Mouse (Mus musculus): Measurements from ENCODE around the gene Gng12. TPM values are rescaled to one million over a fixed set of nuclear protein-coding genes. Genes with fewer than 3 reads are reported as not detected.
"Not testable (repeated sequence)": the region's sequence is repeated elsewhere in the genome, so short reads cannot be mapped to it uniquely, and the experiment has no call there.

The Gng12 gene
- polyA plus RNA-seq, 1 experiment from 2014 or later, result 166 TPM

GRCm38 (mm10) chr6:66963068-66963467 lies 66.9 kb downstream of the Gng12 start:
- H3K4me3 ChIP-seq (ENCODE audit: low read depth, low read length), result no peak overlapping the region
- no peaks in the 10 kb centered on the region for H3K9me3 ChIP-seq (ENCODE audit: control insufficient read depth, low read length)
- no peak for TF ChIP-seq EP300 (optimal IDR thresholded peaks at IDR 0.05)
- TF ChIP-seq CTCF (IDR thresholded peaks at IDR 0.05; ENCODE audit: low read depth), result no peak
- DNase-seq (ENCODE audit: low spot score) (no peak), ATAC-seq (ENCODE audit: low FRiP score, low TSS enrichment) (no peak)
- H3K4me2 ChIP-seq (replicated peaks; ENCODE audit: low read depth), result no peak overlapping the region
- no peak overlapping the region for H3K9ac ChIP-seq (ENCODE audit: low read length)
- H3K27me3 ChIP-seq (ENCODE audit: control insufficient read depth, insufficient read depth, low read length), result no peaks in the 10 kb centered on the region
- 84% methylated on average over 1 of the region's 1 CpGs for WGBS
- no peak overlapping the region for H3K27ac ChIP-seq (replicated peaks)
- H3K36me3 ChIP-seq (ENCODE audit: control insufficient read depth, insufficient read depth, low read length), result no peaks in the 10 kb centered on the region
- 0 out of 2 replicates have a peak, but pooled peaks cover 2% of the 10 kb centered on the region for H3K4me1 ChIP-seq (replicated peaks; ENCODE audit: control insufficient read depth, insufficient read depth)

- not testable (repeated sequence) for H3K27me3 ChIP-seq (ENCODE audit: control insufficient read depth, insufficient read depth, low read length); H3K4me2 ChIP-seq (replicated peaks; ENCODE audit: low read depth); H3K9ac ChIP-seq (ENCODE audit: low read length); ATAC-seq (ENCODE audit: low FRiP score, low TSS enrichment); H3K36me3 ChIP-seq (ENCODE audit: control insufficient read depth, insufficient read depth, low read length); DNase-seq (ENCODE audit: low spot score); H3K4me3 ChIP-seq (ENCODE audit: low read depth, low read length); H3K4me1 ChIP-seq (replicated peaks; ENCODE audit: control insufficient read depth, insufficient read depth); H3K27ac ChIP-seq (replicated peaks); H3K9me3 ChIP-seq (ENCODE audit: control insufficient read depth, low read length)
- peak; percentile 33; the same call in 1 of the 2 replicates for TF ChIP-seq CTCF (IDR thresholded peaks at IDR 0.05; ENCODE audit: low read depth)
- WGBS, result 81% methylated on average over 3 of the region's 3 CpGs
These were observed 67.5 kb downstream of the Gng12 start for GRCm38 (mm10) chr6:66963651-66964050.

GRCm38 (mm10) chr6:66964222-66964621 lies 68.0 kb downstream of the Gng12 start:
- no peaks in the 10 kb centered on the region for H3K9me3 ChIP-seq (ENCODE audit: control insufficient read depth, low read length)
- 0 out of 2 replicates have a peak, but pooled peaks have one; percentile 39 for ATAC-seq (ENCODE audit: low FRiP score, low TSS enrichment)
- 0 out of 2 replicates have a peak, but pooled peaks cover 2% of the 10 kb centered on the region for H3K4me1 ChIP-seq (replicated peaks; ENCODE audit: control insufficient read depth, insufficient read depth)
- DNase-seq (ENCODE audit: low spot score), result no peak
- no peak overlapping the region for H3K9ac ChIP-seq (ENCODE audit: low read length)
- 67% methylated on average over 4 of the region's 4 CpGs for WGBS
- no peaks in the 10 kb centered on the region for H3K27me3 ChIP-seq (ENCODE audit: control insufficient read depth, insufficient read depth, low read length)
- TF ChIP-seq EP300 (optimal IDR thresholded peaks at IDR 0.05), result no peak
- no peak for TF ChIP-seq CTCF (IDR thresholded peaks at IDR 0.05; ENCODE audit: low read depth)
- no peak overlapping the region for H3K4me3 ChIP-seq (ENCODE audit: low read depth, low read length)
- no peak overlapping the region for H3K4me2 ChIP-seq (replicated peaks; ENCODE audit: low read depth)
- H3K27ac ChIP-seq (replicated peaks), result no peak overlapping the region
- no peaks in the 10 kb centered on the region for H3K36me3 ChIP-seq (ENCODE audit: control insufficient read depth, insufficient read depth, low read length)

- H3K27me3 ChIP-seq (ENCODE audit: control insufficient read depth, insufficient read depth, low read length), result no peaks in the 10 kb centered on the region
- H3K9ac ChIP-seq (ENCODE audit: low read length), result no peak overlapping the region
- TF ChIP-seq EP300 (optimal IDR thresholded peaks at IDR 0.05) (no peak), CTCF (IDR thresholded peaks at IDR 0.05; ENCODE audit: low read depth) (no peak)
- no peak overlapping the region for H3K27ac ChIP-seq (replicated peaks)
- no peaks in the 10 kb centered on the region for H3K36me3 ChIP-seq (ENCODE audit: control insufficient read depth, insufficient read depth, low read length)
- H3K9me3 ChIP-seq (ENCODE audit: control insufficient read depth, low read length), result no peaks in the 10 kb centered on the region
- H3K4me3 ChIP-seq (ENCODE audit: low read depth, low read length), result no peak overlapping the region
- no peak overlapping the region for H3K4me2 ChIP-seq (replicated peaks; ENCODE audit: low read depth)
- no peak for ATAC-seq (ENCODE audit: low FRiP score, low TSS enrichment)
- 76% methylated on average over 4 of the region's 4 CpGs for WGBS
- no peak for DNase-seq (ENCODE audit: low spot score)
- 0 out of 2 replicates have a peak, but pooled peaks cover 2% of the 10 kb centered on the region for H3K4me1 ChIP-seq (replicated peaks; ENCODE audit: control insufficient read depth, insufficient read depth)
These were observed 69.0 kb downstream of the Gng12 start for GRCm38 (mm10) chr6:66965203-66965602.

GRCm38 (mm10) chr6:66967788-66968187 lies 71.6 kb downstream of the Gng12 start:
- 41% methylated on average over 2 of the region's 2 CpGs for WGBS
- DNase-seq (ENCODE audit: low spot score) (no peak), ATAC-seq (ENCODE audit: low FRiP score, low TSS enrichment) (no peak)
- Histone ChIP-seq H3K4me1 (replicated peaks; ENCODE audit: control insufficient read depth, insufficient read depth) (0 out of 2 replicates have a peak, but pooled peaks cover 2% of the 10 kb centered on the region), H3K27ac (replicated peaks) (no peak overlapping the region), H3K9me3 (ENCODE audit: control insufficient read depth, low read length) (no peaks in the 10 kb centered on the region), H3K4me3 (ENCODE audit: low read depth, low read length) (no peak overlapping the region), H3K4me2 (replicated peaks; ENCODE audit: low read depth) (no peak overlapping the region), H3K27me3 (ENCODE audit: control insufficient read depth, insufficient read depth, low read length) (no peaks in the 10 kb centered on the region), H3K36me3 (ENCODE audit: control insufficient read depth, insufficient read depth, low read length) (no peaks in the 10 kb centered on the region), H3K9ac (ENCODE audit: low read length) (no peak overlapping the region)
- TF ChIP-seq CTCF (IDR thresholded peaks at IDR 0.05; ENCODE audit: low read depth), result no peak
- no peak for TF ChIP-seq EP300 (optimal IDR thresholded peaks at IDR 0.05)

- Histone ChIP-seq H3K4me1 (replicated peaks; ENCODE audit: control insufficient read depth, insufficient read depth) (0 out of 2 replicates have a peak, but pooled peaks cover 2% of the 10 kb centered on the region), H3K36me3 (ENCODE audit: control insufficient read depth, insufficient read depth, low read length) (no peaks in the 10 kb centered on the region), H3K27me3 (ENCODE audit: control insufficient read depth, insufficient read depth, low read length) (no peaks in the 10 kb centered on the region), H3K9me3 (ENCODE audit: control insufficient read depth, low read length) (no peaks in the 10 kb centered on the region), H3K4me3 (ENCODE audit: low read depth, low read length) (no peak overlapping the region), H3K9ac (ENCODE audit: low read length) (no peak overlapping the region), H3K4me2 (replicated peaks; ENCODE audit: low read depth) (no peak overlapping the region), H3K27ac (replicated peaks) (no peak overlapping the region)
- 71% methylated on average over 3 of the region's 3 CpGs for WGBS
- TF ChIP-seq CTCF (IDR thresholded peaks at IDR 0.05; ENCODE audit: low read depth), result no peak
- no peak for TF ChIP-seq EP300 (optimal IDR thresholded peaks at IDR 0.05)
- ATAC-seq (ENCODE audit: low FRiP score, low TSS enrichment) (no peak), DNase-seq (ENCODE audit: low spot score) (no peak)
These were observed 73.2 kb downstream of the Gng12 start for GRCm38 (mm10) chr6:66969446-66969845.

All from stomach, postnatal 0 days (tissue).